Mouse (Mus musculus) stomach, embryonic 15.5 days (tissue): ENCODE data around the gene Sptbn1. TPM values are rescaled to one million over a fixed set of nuclear protein-coding genes. Genes with fewer than 3 reads are reported as not detected.
A peak's percentile ranks its signal among the peaks of the same experiment; 100 is the strongest.

Experiments
- ATAC-seq: fragments of 200-750 bp; cut with Nextera tagmentation; 2 replicates; pipeline ENCODE4 v1.8.0; 2017; ENCODE audit warnings: low read depth, moderate number of reproducible peaks, moderate TSS enrichment; ENCODE audit not compliant: insufficient read depth, low FRiP score
- H3K27ac ChIP-seq: fragments of 300-500 bp; sonication (generic); 2 replicates; pipeline ENCODE4 v1.5.1; 2015; ENCODE audit warnings: mild to moderate bottlenecking, inconsistent platforms
- H3K27me3 ChIP-seq: fragments of 300-500 bp; sonication (generic); replicated peaks from 2 replicates; pipeline ENCODE4 v1.6.1; 2015; ENCODE audit warnings: inconsistent platforms
- H3K36me3 ChIP-seq: fragments of 300-500 bp; sonication (generic); 2 replicates; pipeline ENCODE4 v1.6.1; 2015; ENCODE audit warnings: inconsistent platforms
- H3K4me1 ChIP-seq: fragments of 300-500 bp; sonication (generic); 2 replicates; pipeline ENCODE4 v1.6.1; 2015; ENCODE audit warnings: inconsistent platforms
- H3K4me2 ChIP-seq: fragments of 300-500 bp; sonication (generic); 2 replicates; pipeline ENCODE4 v1.6.1; 2015; ENCODE audit warnings: mild to moderate bottlenecking, inconsistent platforms
- H3K4me3 ChIP-seq: fragments of 300-500 bp; sonication (generic); replicated peaks from 2 replicates; pipeline ENCODE4 v1.5.1; 2015; ENCODE audit warnings: inconsistent platforms
- H3K9ac ChIP-seq: fragments of 300-500 bp; sonication (generic); 2 replicates; pipeline ENCODE4 v1.6.1; 2015; ENCODE audit warnings: inconsistent platforms
- H3K9me3 ChIP-seq: fragments of 300-500 bp; sonication (generic); 2 replicates; pipeline ENCODE4 v1.6.1; 2016; ENCODE audit warnings: inconsistent platforms
- WGBS: fragments of 180-500 bp; shearing (Covaris S2); methylation state at CpG from one replicate; pipeline ENCODE4 v1.1.7; 2015; 5-methylcytosine and 5-hydroxymethylcytosine counted together
- polyA plus RNA-seq: library from polyadenylated mRNA; unstranded; fragments of >200 nt; fragmentation: Nextera tagmentation; extraction: Ambion mirVana; gene quantifications from 2 replicates; pipeline ENCODE4 v1.2.1, GENCODE M21; 2015

Sptbn1 gene
- polyA plus RNA-seq: 114 and 119 TPM in 2 replicates

DNA sequence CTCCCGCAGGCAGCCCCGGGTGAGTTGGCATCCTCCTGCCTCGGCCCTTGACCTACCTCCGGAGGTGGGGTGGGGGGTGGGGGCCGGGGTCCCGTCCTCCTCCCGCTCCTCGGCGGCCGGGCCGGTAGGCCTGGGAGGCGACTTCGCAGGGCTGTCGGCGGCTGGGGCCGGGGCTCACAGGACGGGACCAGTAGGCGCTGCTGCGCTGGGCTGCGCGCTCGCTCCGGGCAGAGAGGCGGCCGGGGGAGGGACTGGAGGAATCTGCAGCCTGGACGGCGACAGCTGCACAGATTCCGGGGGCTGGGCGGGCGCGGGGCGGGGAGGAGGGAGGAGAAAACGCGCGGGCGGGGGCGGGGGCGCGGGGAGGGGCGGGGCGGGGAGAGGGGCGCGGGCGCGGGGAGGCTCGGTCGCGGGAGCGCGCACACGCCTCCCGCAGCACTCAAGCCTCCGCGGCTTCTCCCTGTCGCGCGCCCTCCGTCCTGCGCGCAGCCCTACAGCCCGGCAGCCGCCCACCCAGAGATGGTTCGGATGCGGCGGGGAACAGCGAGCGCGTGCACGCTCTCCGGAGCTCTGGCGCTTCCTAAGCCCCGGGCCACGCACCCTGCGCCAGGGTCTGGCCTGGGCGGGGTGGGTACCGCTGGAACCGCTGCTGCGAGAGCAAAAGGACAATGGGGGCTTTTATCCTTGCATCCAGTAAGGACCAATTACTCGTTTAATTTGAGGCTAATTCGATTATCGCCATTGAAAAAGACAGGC is at the start of gene Sptbn1:
TSS of gene Sptbn1 (minus strand) at position 284 of the 756 bp plus-strand sequence.
- Histone ChIP-seq H3K27me3 (no peaks in the 10 kb centered on the region), H3K9me3 (no peaks in the 10 kb centered on the region), H3K4me3 (peak within 1 kb of the TSS; percentile 87), H3K4me1 (peaks cover 14% of the 10 kb centered on the region), H3K4me2 (peak within 1 kb of the TSS; percentile 74), H3K36me3 (no peaks in the 10 kb centered on the region), H3K9ac (peak within 1 kb of the TSS; percentile 75), H3K27ac (peak within 1 kb of the TSS; percentile 91)
- ATAC-seq: peak; percentile 92
- WGBS: under 1% methylated on average over 53 of the region's 81 CpGs

DNA sequence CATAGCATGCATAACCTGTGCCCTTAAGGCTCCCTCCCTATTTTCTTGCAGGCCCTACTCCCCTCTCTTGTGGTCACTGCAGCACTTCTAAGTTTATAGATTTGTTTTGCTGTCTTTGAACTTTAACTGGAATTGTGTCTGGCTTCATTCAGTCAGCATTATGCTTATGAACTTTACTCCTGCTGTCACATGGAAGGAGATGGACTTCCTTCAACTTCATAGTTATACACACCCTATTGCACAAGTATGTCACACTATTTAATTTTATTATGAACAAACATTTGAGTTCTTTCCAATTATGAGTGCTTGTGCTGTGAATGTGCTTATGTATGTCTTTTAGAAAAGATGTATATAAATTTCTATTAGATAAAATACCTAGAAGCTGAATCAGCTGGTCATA is 26.3 kb upstream of the Sptbn1 start:
- ATAC-seq: no peak
- Histone ChIP-seq H3K4me1 (0 out of 2 replicates have a peak, but pooled peaks cover 4% of the 10 kb centered on the region), H3K4me3 (no peak overlapping the region), H3K27me3 (no peaks in the 10 kb centered on the region), H3K36me3 (no peaks in the 10 kb centered on the region), H3K4me2 (no peak overlapping the region), H3K9ac (no peak overlapping the region), H3K27ac (no peak overlapping the region), H3K9me3 (no peaks in the 10 kb centered on the region)

DNA sequence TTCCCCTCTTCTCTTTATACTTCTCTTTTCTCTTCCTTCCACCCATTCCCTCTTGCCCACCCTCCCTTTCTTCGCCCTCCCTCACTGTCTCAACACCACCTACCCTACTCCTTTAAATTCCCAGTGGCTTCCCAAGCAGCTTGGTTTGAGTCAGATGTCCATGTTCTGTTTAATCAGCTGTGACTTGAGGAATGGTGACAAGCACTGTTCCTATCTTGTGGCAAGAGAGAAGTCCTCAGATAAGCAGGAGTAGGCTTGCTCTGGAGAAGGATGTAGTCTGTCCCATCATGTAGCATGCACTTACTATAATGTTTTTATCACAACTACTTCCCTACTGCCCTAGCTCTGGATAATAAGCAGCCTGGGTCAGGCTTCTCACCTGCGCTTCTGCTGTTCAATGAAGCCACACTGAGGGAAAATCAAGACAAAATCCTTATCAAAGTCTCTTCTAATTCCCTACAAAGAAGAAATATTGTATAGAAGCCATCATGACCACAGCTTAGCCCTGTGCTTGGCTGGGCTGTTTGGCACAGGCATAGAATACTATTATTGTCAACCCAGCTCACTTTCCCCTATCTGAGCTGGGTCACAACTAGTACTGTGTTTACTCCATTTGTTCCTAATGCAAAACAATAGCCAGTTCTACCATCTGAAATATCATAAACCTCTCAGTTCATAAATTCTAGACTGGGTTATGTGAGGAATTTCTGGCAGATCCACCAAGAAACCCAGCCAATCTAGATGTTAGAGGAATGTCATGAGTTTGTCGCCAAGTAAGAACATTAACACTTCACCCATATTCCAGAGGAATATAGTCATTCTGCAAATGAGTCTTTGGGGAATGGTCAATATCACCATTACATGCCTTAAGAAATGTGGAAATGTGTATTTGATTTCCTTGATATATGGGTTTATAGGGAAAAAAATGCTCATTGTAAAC is 24.5 kb upstream of the Sptbn1 start:
- Histone ChIP-seq H3K36me3 (no peaks in the 10 kb centered on the region), H3K9ac (no peak overlapping the region), H3K27ac (no peak overlapping the region), H3K4me1 (0 out of 2 replicates have a peak, but pooled peaks cover 7% of the 10 kb centered on the region), H3K4me2 (no peak overlapping the region), H3K27me3 (no peaks in the 10 kb centered on the region), H3K9me3 (no peaks in the 10 kb centered on the region), H3K4me3 (no peak overlapping the region)
- ATAC-seq: no peak
- 89% methylated on average over 3 of the region's 3 CpGs for WGBS

DNA sequence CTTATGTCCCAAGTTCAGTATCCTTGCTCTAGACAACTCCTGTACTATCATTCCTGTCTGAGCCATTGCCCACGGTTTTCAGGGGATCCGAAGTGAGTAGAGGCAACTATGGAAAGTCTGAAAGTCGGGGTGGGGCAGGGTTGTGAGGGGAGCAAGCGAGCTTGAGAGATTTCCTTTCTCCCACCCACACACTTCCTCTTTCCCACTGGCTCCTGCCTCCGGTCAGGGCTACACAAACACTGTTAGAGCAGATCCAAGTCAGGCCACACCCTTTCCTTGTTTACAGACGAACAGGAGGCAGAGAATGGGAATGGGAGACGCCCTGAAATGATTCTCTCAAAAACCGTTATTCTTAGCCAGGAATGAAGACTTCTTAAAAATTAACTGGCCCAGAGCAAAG is 23.2 kb upstream of the Sptbn1 start:
- Histone ChIP-seq H3K4me2 (no peak overlapping the region), H3K36me3 (no peaks in the 10 kb centered on the region), H3K4me3 (no peak overlapping the region), H3K27me3 (no peaks in the 10 kb centered on the region), H3K9me3 (no peaks in the 10 kb centered on the region), H3K27ac (peak overlapping the region; percentile 45), H3K4me1 (0 out of 2 replicates have a peak, but pooled peaks cover 7% of the 10 kb centered on the region), H3K9ac (no peak overlapping the region)
- WGBS: 27% methylated on average over 8 of the region's 8 CpGs
- ATAC-seq: no peak

DNA sequence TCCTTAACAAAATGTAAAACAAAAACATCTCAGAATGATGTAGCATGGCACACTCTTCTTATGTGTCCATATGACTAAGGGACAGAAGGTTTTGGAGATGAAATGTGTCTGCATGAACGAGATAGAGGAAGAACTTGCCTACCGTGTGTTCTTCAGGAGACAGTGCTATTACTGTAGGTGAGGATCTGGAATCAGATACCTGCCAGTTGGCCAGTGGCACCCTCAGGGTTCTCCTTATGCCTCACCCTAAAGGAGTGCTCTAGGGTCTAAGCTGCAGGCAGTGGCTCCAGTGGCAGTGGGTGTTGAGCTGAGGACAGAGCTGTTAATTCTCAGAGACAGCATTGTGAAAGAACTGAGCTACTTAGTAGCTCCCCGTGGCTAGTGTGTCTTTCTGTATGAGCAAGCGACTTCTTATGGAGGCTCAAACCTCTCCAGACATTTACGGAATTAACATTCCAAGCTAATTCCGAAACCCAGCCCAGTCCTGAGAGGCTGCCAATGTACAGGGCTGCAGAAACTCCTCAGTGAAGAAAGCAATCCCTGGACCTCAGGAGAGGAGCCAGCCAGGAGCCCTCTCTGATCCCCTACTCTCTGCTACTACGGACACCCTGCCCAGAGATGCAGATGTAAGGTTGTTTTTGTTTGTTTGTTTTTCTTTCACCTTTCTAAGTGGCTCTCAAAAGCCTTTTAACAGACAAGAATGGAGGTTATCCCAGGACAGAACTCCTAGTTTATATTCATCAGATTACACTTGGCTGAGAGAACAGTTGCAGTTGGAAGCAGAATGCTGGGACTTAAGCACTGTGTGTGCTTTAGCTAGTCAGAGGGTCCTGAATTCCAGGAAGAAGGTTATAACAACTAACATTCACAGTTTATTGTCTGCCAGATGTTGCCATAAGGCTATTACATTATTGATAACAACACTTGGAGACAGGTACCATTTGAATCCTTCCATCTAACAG is 21.8 kb upstream of the Sptbn1 start:
- Histone ChIP-seq H3K27me3 (no peaks in the 10 kb centered on the region), H3K4me1 (0 out of 2 replicates have a peak, but pooled peaks cover 7% of the 10 kb centered on the region), H3K9me3 (no peaks in the 10 kb centered on the region), H3K4me2 (no peak overlapping the region), H3K27ac (no peak overlapping the region), H3K4me3 (no peak overlapping the region), H3K9ac (no peak overlapping the region), H3K36me3 (no peaks in the 10 kb centered on the region)
- ATAC-seq: no peak
- 52% methylated on average over 7 of the region's 7 CpGs for WGBS

DNA sequence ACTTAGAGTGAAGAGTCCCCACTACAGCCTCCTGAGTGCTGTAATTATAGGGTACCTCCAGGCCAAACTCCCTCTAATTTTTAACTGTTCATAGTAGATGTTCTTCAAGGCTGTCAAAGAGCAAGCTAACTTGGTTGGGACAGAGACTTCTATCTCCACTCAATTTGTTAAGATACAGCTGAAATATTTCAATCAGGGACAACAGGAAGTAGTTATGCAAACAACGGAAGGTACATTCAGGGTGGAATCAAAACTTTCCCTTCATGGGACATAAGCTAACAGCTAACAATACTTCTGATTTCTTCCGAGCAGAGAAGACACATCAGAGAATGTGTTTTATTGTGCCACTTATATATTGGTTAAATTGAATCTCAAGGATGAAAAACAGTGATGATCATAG is 20.1 kb upstream of the Sptbn1 start:
- Histone ChIP-seq H3K4me1 (0 out of 2 replicates have a peak, but pooled peaks cover 7% of the 10 kb centered on the region), H3K9ac (no peak overlapping the region), H3K4me3 (no peak overlapping the region), H3K27me3 (no peaks in the 10 kb centered on the region), H3K9me3 (no peaks in the 10 kb centered on the region), H3K27ac (no peak overlapping the region), H3K36me3 (no peaks in the 10 kb centered on the region), H3K4me2 (no peak overlapping the region)
- no peak for ATAC-seq
- WGBS: 74% methylated on average over 2 of the region's 2 CpGs

DNA sequence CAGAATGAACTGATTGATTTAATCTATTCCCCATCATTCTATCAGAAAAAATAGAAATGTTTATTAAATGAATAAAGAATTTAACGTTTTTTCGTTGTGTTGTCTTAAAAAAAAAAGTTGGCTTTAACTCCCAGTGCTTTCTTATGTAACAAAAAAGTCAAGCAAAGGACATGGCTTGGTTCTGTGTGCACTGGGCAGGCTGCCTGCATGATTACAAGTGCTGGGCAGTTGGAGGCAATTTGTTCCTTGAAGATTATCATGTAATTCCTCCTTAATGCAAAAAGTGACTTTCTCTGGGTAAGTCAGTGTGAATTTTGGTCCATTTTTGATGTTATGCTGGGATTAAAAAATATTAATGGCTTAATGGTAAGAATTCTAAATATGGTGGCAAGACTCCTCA is 15.7 kb upstream of the Sptbn1 start:
- WGBS: 56% methylated on average over 2 of the region's 2 CpGs

DNA sequence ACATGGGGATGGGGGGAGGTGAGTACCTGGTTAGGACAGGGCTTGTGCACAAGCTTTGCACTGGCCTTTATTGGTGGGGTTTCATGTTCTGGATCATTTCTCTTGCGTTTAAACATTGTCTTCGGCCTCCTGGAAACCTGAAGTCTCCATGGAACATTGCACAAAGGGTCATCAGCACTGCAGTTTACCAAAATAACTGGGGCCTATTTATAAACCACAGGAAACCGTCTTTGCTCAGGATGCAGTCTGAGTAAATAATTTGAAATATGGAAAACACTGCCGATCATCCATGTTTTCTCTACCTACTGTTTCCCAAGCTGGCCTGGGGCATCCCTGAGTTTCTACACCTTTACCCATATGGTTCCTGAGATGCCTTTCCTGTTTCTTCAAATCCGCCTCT is 13.1 kb upstream of the Sptbn1 start:
- no peak overlapping the region for H3K9ac ChIP-seq
- ATAC-seq: no peak

More for the DNA sequence above, 15.7 kb upstream of the Sptbn1 start:
- H3K4me3 ChIP-seq: no peak overlapping the region
- no peaks in the 10 kb centered on the region for H3K4me1 ChIP-seq
- no peaks in the 10 kb centered on the region for H3K9me3 ChIP-seq
- H3K9ac ChIP-seq: no peak overlapping the region
- H3K27me3 ChIP-seq: no peaks in the 10 kb centered on the region
- ATAC-seq: no peak
- H3K4me2 ChIP-seq: no peak overlapping the region
- H3K36me3 ChIP-seq: no peaks in the 10 kb centered on the region
- H3K27ac ChIP-seq: no peak overlapping the region

DNA sequence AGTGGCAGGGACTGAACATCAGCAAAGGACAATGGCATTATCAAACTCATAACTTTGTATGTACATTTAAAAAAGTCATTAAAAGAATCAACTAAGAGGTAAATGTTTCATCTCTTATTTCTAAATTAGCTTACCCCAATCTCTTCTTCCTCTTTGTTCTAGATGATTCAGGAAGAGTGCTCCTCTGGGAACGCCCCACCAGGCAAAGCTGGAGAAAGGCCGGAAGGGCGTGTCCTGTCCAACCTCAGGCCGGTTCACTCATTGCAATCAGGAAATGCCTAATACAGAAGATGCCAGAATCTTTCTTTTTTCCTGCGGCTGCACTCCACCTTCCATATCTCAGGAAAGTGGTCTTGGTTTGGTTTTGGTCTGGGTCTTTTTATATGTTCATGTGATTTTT is 11.3 kb upstream of the Sptbn1 start:
- H3K4me3 ChIP-seq: no peak overlapping the region
- H3K9me3 ChIP-seq: no peaks in the 10 kb centered on the region
- WGBS: 74% methylated on average over 5 of the region's 5 CpGs
- H3K36me3 ChIP-seq: no peaks in the 10 kb centered on the region
- H3K4me1 ChIP-seq: no peaks in the 10 kb centered on the region
- H3K4me2 ChIP-seq: no peak overlapping the region
- no peak overlapping the region for H3K27ac ChIP-seq
- no peak overlapping the region for H3K9ac ChIP-seq
- no peaks in the 10 kb centered on the region for H3K27me3 ChIP-seq
- ATAC-seq: no peak

More for the DNA sequence above, 13.1 kb upstream of the Sptbn1 start:
- Histone ChIP-seq H3K27me3 (no peaks in the 10 kb centered on the region), H3K4me3 (no peak overlapping the region), H3K9me3 (no peaks in the 10 kb centered on the region), H3K4me2 (no peak overlapping the region), H3K4me1 (no peaks in the 10 kb centered on the region), H3K36me3 (no peaks in the 10 kb centered on the region), H3K27ac (no peak overlapping the region)
- whole genome bisulfite sequencing: 79% methylated on average over 5 of the region's 5 CpGs

DNA sequence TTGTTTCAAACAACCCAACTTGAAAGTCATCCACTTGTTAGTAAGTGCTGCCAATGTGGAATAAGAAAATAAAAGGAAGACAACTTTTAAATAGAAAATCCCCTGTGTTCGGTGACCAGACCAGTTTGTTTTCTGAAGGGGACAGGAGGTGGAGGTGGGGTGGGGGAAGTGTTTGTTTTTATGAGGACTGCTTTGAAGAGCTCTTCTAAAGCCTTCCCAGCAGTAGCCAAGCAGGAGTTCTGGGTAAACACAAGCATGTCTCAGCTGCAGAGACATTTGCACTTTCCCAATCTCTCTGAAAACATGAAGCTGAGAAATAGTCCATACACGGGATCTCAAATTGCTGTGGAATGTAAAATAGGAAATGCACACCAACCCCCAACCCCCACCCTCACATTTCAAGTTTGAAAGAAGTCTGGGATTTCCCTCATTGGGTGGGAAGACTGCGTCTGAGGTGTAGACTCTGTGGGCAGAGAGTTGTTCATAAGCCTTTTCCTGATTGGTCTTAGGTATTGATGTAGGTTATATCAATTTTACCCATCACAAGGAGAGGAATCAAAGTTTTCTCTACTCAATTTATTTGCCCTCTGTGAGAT is 7.6 kb upstream of the Sptbn1 start:
- Histone ChIP-seq H3K36me3 (no peaks in the 10 kb centered on the region), H3K4me3 (no peak overlapping the region), H3K4me2 (no peak overlapping the region), H3K9ac (no peak overlapping the region), H3K4me1 (no peaks in the 10 kb centered on the region), H3K27me3 (no peaks in the 10 kb centered on the region), H3K9me3 (no peaks in the 10 kb centered on the region), H3K27ac (no peak overlapping the region)
- ATAC-seq: no peak
- 30% methylated on average over 3 of the region's 3 CpGs for WGBS

DNA sequence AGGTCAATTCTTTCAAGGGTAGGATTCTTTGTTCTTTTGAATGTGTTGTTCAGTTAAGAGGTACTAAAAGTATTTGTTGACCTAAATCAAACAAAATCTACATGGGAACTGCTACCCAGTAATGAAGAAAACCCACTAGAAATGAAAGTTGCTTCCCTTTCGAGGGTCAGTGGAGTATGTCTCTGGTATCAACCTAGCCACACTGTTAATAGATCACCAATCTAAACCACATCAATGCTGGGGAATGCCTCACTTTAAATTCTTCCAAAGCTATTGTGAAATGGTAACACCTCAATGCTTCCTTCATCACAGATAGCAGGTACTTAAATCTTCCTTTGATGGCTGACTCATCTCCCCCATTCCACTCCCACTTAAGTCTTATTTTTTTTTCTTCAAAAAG is 1.5 kb upstream of the Sptbn1 start:
- no peak overlapping the region for H3K4me3 ChIP-seq
- no peak for ATAC-seq
- no peaks in the 10 kb centered on the region for H3K36me3 ChIP-seq
- H3K4me1 ChIP-seq: peaks cover 8% of the 10 kb centered on the region
- no peaks in the 10 kb centered on the region for H3K9me3 ChIP-seq
- H3K9ac ChIP-seq: no peak overlapping the region
- 63% methylated on average over 1 of the region's 1 CpGs for WGBS
- no peak overlapping the region for H3K4me2 ChIP-seq
- H3K27ac ChIP-seq: no peak overlapping the region
- no peaks in the 10 kb centered on the region for H3K27me3 ChIP-seq
